ENCODE assay signal across 11 mouse cellular contexts in the genomic region with DNA sequence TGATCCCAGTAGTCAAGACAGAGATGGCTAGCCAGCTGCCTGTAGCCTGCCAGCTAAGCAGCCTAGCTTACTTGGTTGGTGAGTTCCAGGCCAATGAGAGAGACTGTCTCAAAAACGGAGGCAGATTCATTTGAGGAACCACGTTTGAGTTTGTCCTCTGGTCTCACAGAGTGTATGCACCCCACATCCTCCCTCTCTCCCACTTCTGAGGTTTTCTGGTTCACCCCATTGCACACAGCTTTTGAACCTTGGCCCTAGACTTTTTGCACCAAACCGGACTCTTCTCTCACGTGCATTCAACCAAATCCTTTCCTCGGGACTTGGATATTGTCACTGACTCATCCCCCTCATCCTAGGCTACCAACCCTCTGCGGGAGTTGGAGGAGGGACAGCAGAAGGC. TPM values are rescaled to one million over a fixed set of nuclear protein-coding genes. Genes with fewer than 3 reads are reported as not detected.
"Had no signal": no experiment of that assay in that cellular context is flagged by ENCODE, and none has a peak within 500 bp of the region (broad histone marks: within the 10 kb centered on the region; RNA-seq: fewer than 3 reads in every experiment).

No protein-coding gene starts in this region.

- H3K36me3 ChIP-seq: limb, embryonic 10.5 days; liver, embryonic 12.5 days; lung, embryonic 15.5 days; midbrain, embryonic 12.5 days had no signal

- H3K9ac ChIP-seq: liver, embryonic 12.5 days; lung, embryonic 15.5 days; midbrain, embryonic 12.5 days had no signal

- H3K9me3 ChIP-seq: limb, embryonic 10.5 days; liver, embryonic 12.5 days; lung, embryonic 15.5 days had no signal

- H3K4me2 ChIP-seq: liver, embryonic 12.5 days; lung, embryonic 15.5 days; midbrain, embryonic 12.5 days had no signal

- H3K27ac ChIP-seq: hindbrain, postnatal 0 days; left cerebral cortex, adult 2 months; limb, embryonic 10.5 days; liver, embryonic 12.5 days; lung, embryonic 15.5 days; macrophage; midbrain, embryonic 12.5 days had no signal

- DNase-seq: lung, postnatal 14 days; right cerebral cortex, postnatal 14 days had no signal

- ATAC-seq: hindbrain, postnatal 0 days; liver, embryonic 12.5 days; midbrain, embryonic 16.5 days had no signal

- H3K4me3 ChIP-seq: left cerebral cortex, adult 2 months; limb, embryonic 10.5 days; liver, embryonic 12.5 days; lung, embryonic 15.5 days; megakaryocyte, embryonic 14.5 days; midbrain, embryonic 12.5 days had no signal

RNA-seq across cellular contexts. Expression of a gene that starts 20.3 kb away (rescaled TPM):
- polyA plus RNA-seq: macrophage had no signal

RNA-seq across cellular contexts. Expression of a gene that starts 31.9 kb away (rescaled TPM):
- polyA plus RNA-seq: macrophage had no signal
